Mouse (Mus musculus) MEL (cell line): ENCODE results near the gene Tacc3. TPM values are rescaled to one million over a fixed set of nuclear protein-coding genes. Genes with fewer than 3 reads are reported as not detected.

ENCODE experiments used
- DNase-seq: peaks from one replicate; pipeline ENCODE4 v3.0.0; 2011; ENCODE audit warnings: low read depth, low spot score
- H3K27ac ChIP-seq: 2 replicates; pipeline ENCODE4 v1.5.1; 2012; ENCODE audit warnings: low read depth, mild to moderate bottlenecking, control low read depth, low read length, moderate library complexity; ENCODE audit not compliant: control insufficient read depth
- H3K27me3 ChIP-seq, 2 experiments: fragments of 150-350 bp in 1 of 2; sonication (generic) in 1 of 2; 2 replicates each; pipeline ENCODE4 v1.6.1; 2012; ENCODE audit warnings: low read length in 2 of 2, mild to moderate bottlenecking in 2 of 2, improper control_type of control experiment in 1 of 2, moderate library complexity in 1 of 2; ENCODE audit not compliant: insufficient read depth in 2 of 2, control insufficient read depth in 1 of 2
- H3K36me3 ChIP-seq, 2 experiments: 2 replicates each; pipeline ENCODE4 v1.6.1; 2012 to 2014; ENCODE audit warnings: low read length in 2 of 2, improper control_type of control experiment in 1 of 2, inconsistent platforms in 1 of 2, mild to moderate bottlenecking in 1 of 2; ENCODE audit not compliant: insufficient read depth in 2 of 2, control insufficient read depth in 1 of 2
- H3K4me1 ChIP-seq, 2 experiments: fragments of 150-350 bp in 1 of 2; sonication (generic) in 1 of 2; 2 replicates each; pipeline ENCODE4 v1.6.1; 2012; ENCODE audit warnings: low read length in 2 of 2, improper control_type of control experiment in 1 of 2, mild to moderate bottlenecking in 1 of 2; ENCODE audit not compliant: insufficient read depth in 2 of 2, control insufficient read depth in 1 of 2
- H3K4me3 ChIP-seq, 2 experiments: fragments of 150-350 bp in 1 of 2; sonication (generic) in 1 of 2; 2 replicates each; pipeline ENCODE4 v1.5.1; 2012; ENCODE audit warnings: low read depth in 2 of 2, low read length in 2 of 2, mild to moderate bottlenecking in 2 of 2, moderate library complexity in 2 of 2, control low read depth in 1 of 2, improper control_type of control experiment in 1 of 2; ENCODE audit not compliant: control insufficient read depth in 1 of 2, insufficient read depth in 1 of 2
- H3K79me2 ChIP-seq: 2 replicates; pipeline ENCODE4 v1.6.1; 2012; ENCODE audit warnings: mild to moderate bottlenecking, low read length, moderate library complexity; ENCODE audit not compliant: control insufficient read depth, poor library complexity, insufficient read depth
- H3K9ac ChIP-seq: 2 replicates; pipeline ENCODE4 v1.6.1; 2012; ENCODE audit warnings: low read depth, mild to moderate bottlenecking, control low read depth, low read length, moderate library complexity; ENCODE audit not compliant: control insufficient read depth, poor library complexity, severe bottlenecking
- H3K9me3 ChIP-seq: fragments of 150-350 bp; sonication (generic); replicated peaks from 2 replicates; pipeline ENCODE4 v1.6.1; 2012; ENCODE audit warnings: mild to moderate bottlenecking, low read length, improper control_type of control experiment, moderate library complexity; ENCODE audit not compliant: insufficient read depth
- BHLHE40 ChIP-seq: IDR thresholded peaks from 2 replicates; pipeline ENCODE4 v1.6.1; 2012; ENCODE audit warnings: low read depth, mild to moderate bottlenecking, inconsistent platforms, low read length, improper control_type of control experiment, borderline replicate concordance
- ETS1 ChIP-seq: IDR thresholded peaks from 2 replicates; pipeline ENCODE4 v1.6.1; 2012; ENCODE audit warnings: low read depth, mild to moderate bottlenecking, inconsistent platforms, low read length, improper control_type of control experiment, moderate library complexity
- KAT2A ChIP-seq: conservative IDR thresholded peaks from 2 replicates; pipeline ENCODE4 v1.6.1; 2012; ENCODE audit warnings: low read depth, low read length, improper control_type of control experiment, inconsistent platforms
- MAFK ChIP-seq: IDR thresholded peaks from 2 replicates; pipeline ENCODE4 v1.6.1; 2011; ENCODE audit warnings: low read depth, mild to moderate bottlenecking, low read length, improper control_type of control experiment, borderline replicate concordance
- MEF2A ChIP-seq: IDR thresholded peaks from 2 replicates; pipeline ENCODE4 v1.6.1; 2014; ENCODE audit warnings: low read depth, mild to moderate bottlenecking, inconsistent platforms, low read length, improper control_type of control experiment; ENCODE audit not compliant: poor library complexity, insufficient replicate concordance, severe bottlenecking; ENCODE audit errors: extremely low read depth
- MXI1 ChIP-seq: IDR thresholded peaks from 2 replicates; pipeline ENCODE4 v1.6.1; 2011; ENCODE audit warnings: mild to moderate bottlenecking, low read depth, low read length, improper control_type of control experiment
- MYB ChIP-seq: IDR thresholded peaks from 2 replicates; pipeline ENCODE4 v1.6.1; 2011; ENCODE audit warnings: mild to moderate bottlenecking, low read depth, low read length, improper control_type of control experiment
- MYC ChIP-seq: IDR thresholded peaks from 2 replicates; pipeline ENCODE4 v1.6.1; 2011; ENCODE audit warnings: low read depth, mild to moderate bottlenecking, low read length, improper control_type of control experiment, moderate library complexity
- NRF1 ChIP-seq: IDR thresholded peaks from 2 replicates; pipeline ENCODE4 v1.6.1; 2014; ENCODE audit warnings: low read depth, mild to moderate bottlenecking, inconsistent platforms, low read length, improper control_type of control experiment, moderate library complexity; ENCODE audit not compliant: poor library complexity, insufficient read depth, severe bottlenecking
- POLR2A ChIP-seq, 2 experiments: IDR thresholded peaks; 2 replicates each; pipeline ENCODE4 v1.6.1; 2011 to 2012; ENCODE audit warnings: low read length in 2 of 2, mild to moderate bottlenecking in 2 of 2, control low read depth in 1 of 2, improper control_type of control experiment in 1 of 2, low read depth in 1 of 2, moderate library complexity in 1 of 2; ENCODE audit not compliant: control insufficient read depth in 1 of 2, insufficient read depth in 1 of 2, poor library complexity in 1 of 2
- POLR2AphosphoS5 ChIP-seq: IDR thresholded peaks from 2 replicates; pipeline ENCODE4 v1.6.1; 2012; ENCODE audit warnings: low read depth, borderline replicate concordance, mild to moderate bottlenecking, inconsistent platforms, low read length, moderate library complexity, mixed read lengths
- RAD21 ChIP-seq: IDR thresholded peaks from 2 replicates; pipeline ENCODE4 v1.6.1; 2011; ENCODE audit warnings: mild to moderate bottlenecking, low read depth, low read length, improper control_type of control experiment
- RCOR1 ChIP-seq: IDR thresholded peaks from 2 replicates; pipeline ENCODE4 v1.6.1; 2012; ENCODE audit warnings: low read depth, mild to moderate bottlenecking, inconsistent platforms, low read length, improper control_type of control experiment
- SMC3 ChIP-seq: IDR thresholded peaks from 2 replicates; pipeline ENCODE4 v1.6.1; 2011; ENCODE audit warnings: low read depth, low read length, improper control_type of control experiment
- TAL1 ChIP-seq: IDR thresholded peaks from 2 replicates; pipeline ENCODE4 v1.6.1; 2012; ENCODE audit warnings: mild to moderate bottlenecking, inconsistent platforms, low read length, moderate library complexity, mixed read lengths
- TBP ChIP-seq: IDR thresholded peaks from 2 replicates; pipeline ENCODE4 v1.8.0; 2011; ENCODE audit warnings: low read depth, low read length, improper control_type of control experiment
- TCF12 ChIP-seq: IDR thresholded peaks from 2 replicates; pipeline ENCODE4 v1.6.1; 2014; ENCODE audit warnings: low read depth, mild to moderate bottlenecking, inconsistent platforms, low read length, improper control_type of control experiment, moderate library complexity
- UBTF ChIP-seq: IDR thresholded peaks from 2 replicates; pipeline ENCODE4 v1.6.1; 2012; ENCODE audit warnings: low read depth, mild to moderate bottlenecking, inconsistent platforms, low read length, improper control_type of control experiment, moderate library complexity, borderline replicate concordance; ENCODE audit not compliant: insufficient read depth
- USF2 ChIP-seq, 2 experiments: IDR thresholded peaks; 2 replicates each; pipeline ENCODE4 v1.6.1; 2011 to 2012; ENCODE audit warnings: improper control_type of control experiment in 2 of 2, low read length in 2 of 2, borderline replicate concordance in 1 of 2, inconsistent platforms in 1 of 2, low read depth in 1 of 2, mild to moderate bottlenecking in 1 of 2; ENCODE audit not compliant: insufficient read depth in 1 of 2
- ZC3H11A ChIP-seq: IDR thresholded peaks from 2 replicates; pipeline ENCODE4 v1.6.1; 2012; ENCODE audit warnings: low read depth, mild to moderate bottlenecking, inconsistent platforms, low read length, improper control_type of control experiment
- ZMIZ1 ChIP-seq: IDR thresholded peaks from 2 replicates; pipeline ENCODE4 v1.6.1; 2012; ENCODE audit warnings: low read depth, mild to moderate bottlenecking, inconsistent platforms, low read length, improper control_type of control experiment, moderate library complexity
- ZNF384 ChIP-seq: IDR thresholded peaks from 2 replicates; pipeline ENCODE4 v1.6.1; 2012; ENCODE audit warnings: low read depth, mild to moderate bottlenecking, inconsistent platforms, low read length, improper control_type of control experiment
- polyA plus RNA-seq, 2 experiments: library from polyadenylated mRNA; stranded (reverse) in 1 of 2; unstranded in 1 of 2; fragments of >175 nt in 1 of 2; fragments of >200 nt in 1 of 2; gene quantifications; 2 replicates each; pipeline versions ENCODE4 v1.2.1 to v1.2.4; 2012; ENCODE audit warnings: low replicate concordance in 2 of 2, low read depth in 1 of 2; ENCODE audit not compliant: insufficient read length in 2 of 2, insufficient read depth in 1 of 2, missing spikeins in 1 of 2
- total RNA-seq: library from RNA; depleted of rRNA; stranded (reverse); fragments of 300-350 nt; gene quantifications from 2 replicates; pipeline ENCODE4 v1.2.3, GENCODE M21; 2012

Tacc3 gene
- total and polyA plus RNA-seq, 3 experiments: 149 to 609 (median 165) TPM

GRCm38 (mm10) chr5:33629301-33629987 lies 28.5 kb upstream of the Tacc3 start, which contains the start of the genes Fam53a and Gm9903 (continued):
- TF ChIP-seq TCF12 (peak; percentile 67), RAD21 (no peak), ETS1 (peak; percentile 34; the same call in 1 of the 2 replicates), ZNF384 (no peak), POLR2AphosphoS5 (0 out of 2 replicates have a peak, but pooled peaks have one; percentile 53), POLR2A (IDR thresholded peaks at IDR 0.05; ENCODE audit: control insufficient read depth in 1 of 2, insufficient read depth in 1 of 2, low read depth in 1 of 2, low read length in 2 of 2, poor library complexity in 1 of 2) (peak; percentile 98 to 100), MYC (peak; percentile 48; the same call in 1 of the 2 replicates), MEF2A (no peak; the same call in 1 of the 2 replicates), RCOR1 (0 out of 2 replicates have a peak, but pooled peaks have one; percentile 28), KAT2A (peak; percentile 61; the same call in 1 of the 2 replicates), TAL1 (no peak), MAFK (no peak)

- peak; percentile 86 for DNase-seq
- peaks cover 0 to 17% of the 10 kb centered on the region in 2 experiments; a peak in 2 of 4 replicates for H3K36me3 ChIP-seq
- peak overlapping the region; percentile 81 to 96 for H3K4me3 ChIP-seq
- H3K9ac ChIP-seq: peak overlapping the region; percentile 72
- H3K4me1 ChIP-seq: peaks cover 10 to 17% of the 10 kb centered on the region in 2 experiments
- TF ChIP-seq ETS1 (0 out of 2 replicates have a peak, but pooled peaks have one; percentile 11), UBTF (0 out of 2 replicates have a peak, but pooled peaks have one; percentile 30), ZMIZ1 (no peak), POLR2AphosphoS5 (no peak), RCOR1 (peak; percentile 8; the same call in 1 of the 2 replicates), MXI1 (0 out of 2 replicates have a peak, but pooled peaks have one; percentile 9), MYB (no peak), MAFK (no peak), TBP (peak; percentile 59; the same call in 1 of the 2 replicates), USF2 (IDR thresholded peaks at IDR 0.05; ENCODE audit: borderline replicate concordance in 1 of 2, insufficient read depth in 1 of 2, low read depth in 1 of 2, low read length in 2 of 2) (no peak), SMC3 (no peak), ZC3H11A (no peak), POLR2A (IDR thresholded peaks at IDR 0.05; ENCODE audit: control insufficient read depth in 1 of 2, insufficient read depth in 1 of 2, low read depth in 1 of 2, low read length in 2 of 2, poor library complexity in 1 of 2) (no peak), NRF1 (peak; percentile 4; the same call in 1 of the 2 replicates), BHLHE40 (no peak)
- H3K27me3 ChIP-seq: no peaks in the 10 kb centered on the region
- peaks cover 25% of the 10 kb centered on the region for H3K79me2 ChIP-seq
- peak overlapping the region; percentile 61 for H3K27ac ChIP-seq
- no peaks in the 10 kb centered on the region for H3K9me3 ChIP-seq
These were observed 27.9 kb upstream of the Tacc3 start for GRCm38 (mm10) chr5:33630061-33630460.
